Mouse (Mus musculus) small intestine, adult 2 months (tissue): ENCODE data around the gene Zmym5. TPM values are rescaled to one million over a fixed set of nuclear protein-coding genes. Genes with fewer than 3 reads are reported as not detected.

Source experiments
- H3K27ac ChIP-seq: fragments of 200-500 bp; 2 replicates; pipeline ENCODE4 v1.5.1; 2012; ENCODE audit warnings: low read depth, low read length, control low read depth, inconsistent platforms; ENCODE audit not compliant: insufficient read depth
- H3K27me3 ChIP-seq: fragments of 200-500 bp; 2 replicates; pipeline ENCODE4 v1.6.1; 2012; ENCODE audit warnings: mild to moderate bottlenecking, moderate library complexity, low read length, inconsistent platforms; ENCODE audit not compliant: control insufficient read depth, insufficient read depth
- H3K36me3 ChIP-seq: fragments of 200-500 bp; 2 replicates; pipeline ENCODE4 v1.6.1; 2012; ENCODE audit warnings: mild to moderate bottlenecking, low read length, control low read depth, inconsistent platforms; ENCODE audit not compliant: control insufficient read depth, insufficient read depth
- H3K4me1 ChIP-seq: fragments of 200-500 bp; 2 replicates; pipeline ENCODE4 v1.6.1; 2012; ENCODE audit warnings: low read length, inconsistent platforms, mixed read lengths; ENCODE audit not compliant: control insufficient read depth, insufficient read depth, insufficient read length
- H3K4me3 ChIP-seq: fragments of 200-500 bp; 2 replicates; pipeline ENCODE4 v1.5.1; 2012; ENCODE audit warnings: low read depth, mild to moderate bottlenecking, control low read depth, inconsistent platforms, low read length, moderate library complexity
- CTCF ChIP-seq: fragments of 200-500 bp; IDR thresholded peaks from 2 replicates; pipeline ENCODE4 v1.5.1; 2012; ENCODE audit warnings: low read depth, mild to moderate bottlenecking, control low read depth, inconsistent platforms, low read length, moderate library complexity, mixed read lengths; ENCODE audit not compliant: insufficient replicate concordance, insufficient read length; ENCODE audit errors: extremely low read depth
- POLR2A ChIP-seq: fragments of 200-500 bp; IDR thresholded peaks from 2 replicates; pipeline ENCODE4 v1.6.1; 2012; ENCODE audit warnings: low read depth, mild to moderate bottlenecking, control low read depth, inconsistent platforms, low read length, moderate library complexity
- WGBS: fragments of 180-500 bp; shearing (Covaris S2); methylation state at CpG from one replicate; pipeline ENCODE4 v1.1.7; 2018; 5-methylcytosine and 5-hydroxymethylcytosine counted together
- polyA plus RNA-seq: library from polyadenylated mRNA; depleted of rRNA; stranded (reverse); fragments of >200 nt; gene quantifications from 2 replicates; pipeline ENCODE4 v1.2.3, GENCODE M21; 2012

Gene Zmym5
- polyA plus RNA-seq, 1 experiment: 2.7 TPM

- H3K4me1 ChIP-seq: no peaks in the 10 kb centered on the region
- TF ChIP-seq POLR2A (no peak), CTCF (no peak)
- peaks cover 5% of the 10 kb centered on the region for H3K27me3 ChIP-seq
- H3K4me3 ChIP-seq: no peak overlapping the region
- no peaks in the 10 kb centered on the region for H3K36me3 ChIP-seq
- WGBS: 17% methylated on average over 1 of the region's 1 CpGs
- H3K27ac ChIP-seq: no peak overlapping the region; the same call in 1 of the 2 replicates
These were observed 21.1 kb upstream of the Zmym5 start for GRCm38 (mm10) chr14:56832563-56833113.

- H3K4me1 ChIP-seq: no peaks in the 10 kb centered on the region
- no peak for TF ChIP-seq POLR2A
- TF ChIP-seq CTCF: no peak
- 70% methylated on average over 3 of the region's 3 CpGs for WGBS
- no peak overlapping the region for H3K27ac ChIP-seq
- no peaks in the 10 kb centered on the region for H3K36me3 ChIP-seq
- H3K4me3 ChIP-seq: no peak overlapping the region
- H3K27me3 ChIP-seq: peaks cover 5% of the 10 kb centered on the region
These were observed 20.6 kb upstream of the Zmym5 start for GRCm38 (mm10) chr14:56832147-56832546.

GRCm38 (mm10) chr14:56830491-56831045 is 19.1 kb upstream of the Zmym5 start:
- Histone ChIP-seq H3K27me3 (peaks cover 5% of the 10 kb centered on the region), H3K4me3 (no peak overlapping the region), H3K27ac (no peak overlapping the region), H3K4me1 (no peaks in the 10 kb centered on the region), H3K36me3 (no peaks in the 10 kb centered on the region)
- TF ChIP-seq CTCF (no peak), POLR2A (no peak)

- no peaks in the 10 kb centered on the region for H3K4me1 ChIP-seq
- H3K4me3 ChIP-seq: no peak overlapping the region
- H3K36me3 ChIP-seq: no peaks in the 10 kb centered on the region
- TF ChIP-seq POLR2A (no peak), CTCF (no peak)
- no peak overlapping the region for H3K27ac ChIP-seq
- peaks cover 5% of the 10 kb centered on the region for H3K27me3 ChIP-seq
These were observed 13.0 kb upstream of the Zmym5 start for GRCm38 (mm10) chr14:56824562-56824961.

- peaks cover 6% of the 10 kb centered on the region; the same call in 1 of the 2 replicates for H3K27me3 ChIP-seq
- peaks cover 2% of the 10 kb centered on the region; the same call in 1 of the 2 replicates for H3K4me1 ChIP-seq
- 34% methylated on average over 10 of the region's 11 CpGs for WGBS
- H3K36me3 ChIP-seq: no peaks in the 10 kb centered on the region
- H3K27ac ChIP-seq: no peak overlapping the region
- no peak for TF ChIP-seq CTCF
- no peak overlapping the region for H3K4me3 ChIP-seq
These were observed 6.1 kb upstream of the Zmym5 start for GRCm38 (mm10) chr14:56817616-56818015.

GRCm38 (mm10) chr14:56817131-56817530 is 5.6 kb upstream of the Zmym5 start:
- Histone ChIP-seq H3K4me1 (peaks cover 2% of the 10 kb centered on the region; the same call in 1 of the 2 replicates), H3K27me3 (peaks cover 6% of the 10 kb centered on the region; the same call in 1 of the 2 replicates), H3K27ac (no peak overlapping the region), H3K4me3 (no peak overlapping the region), H3K36me3 (no peaks in the 10 kb centered on the region)
- TF ChIP-seq POLR2A: no peak
- TF ChIP-seq CTCF: no peak
- WGBS: 48% methylated on average over 4 of the region's 4 CpGs

GRCm38 (mm10) chr14:56816541-56816940 is 5.0 kb upstream of the Zmym5 start:
- peaks cover 2% of the 10 kb centered on the region; the same call in 1 of the 2 replicates for H3K4me1 ChIP-seq
- TF ChIP-seq CTCF (no peak), POLR2A (no peak)
- WGBS: 92% methylated on average over 4 of the region's 4 CpGs
- peaks cover 6% of the 10 kb centered on the region; the same call in 1 of the 2 replicates for H3K27me3 ChIP-seq
- H3K36me3 ChIP-seq: no peaks in the 10 kb centered on the region
- no peak overlapping the region for H3K27ac ChIP-seq
- no peak overlapping the region for H3K4me3 ChIP-seq
